12 mouse cellular contexts compared by ENCODE assay signal in genomic region chr11:119156481-119157254, GRCm38 (mm10).
DNase-seq lines count a peak whose midpoint lies in the region; ATAC-seq and TF ChIP-seq lines count a peak whose summit lies in the region.
"Had no signal": no experiment of that assay in that cellular context is flagged by ENCODE, and none has a peak within 500 bp of the region (broad histone marks: within the 10 kb centered on the region; RNA-seq: fewer than 3 reads in every experiment).

No protein-coding gene starts in this region.

- peaks cover 28% of the 10 kb centered on the region for H3K4me1 ChIP-seq in heart, embryonic 11.5 days (ENCODE audit: control insufficient read depth, insufficient read depth, low read length)
- H3K4me1 ChIP-seq in heart, adult 2 months (ENCODE audit: control insufficient read depth, insufficient read depth, low read length): no peaks in the 10 kb centered on the region
- peaks cover 54% of the 10 kb centered on the region for H3K4me1 ChIP-seq in forebrain, embryonic 12.5 days
- peaks cover 70% of the 10 kb centered on the region for H3K4me1 ChIP-seq in kidney, embryonic 15.5 days
- H3K4me1 ChIP-seq in midbrain, embryonic 16.5 days (ENCODE audit: control insufficient read depth, insufficient read depth, low read length): peaks cover 25% of the 10 kb centered on the region
- 0 out of 2 replicates have a peak, but pooled peaks cover 5% of the 10 kb centered on the region for H3K4me1 ChIP-seq in intestine, embryonic 16.5 days (ENCODE audit: control insufficient read depth, insufficient read depth, low read length)

- DNase-seq in heart, adult 2 months: no peak
- DNase-seq in MN1 (ENCODE audit: low spot score): no peak
- DNase-seq in urinary bladder, postnatal 10 days (ENCODE audit: low spot score): no peak
- DNase-seq: adrenal gland, postnatal 10 days; lung, postnatal 10 days; right cerebral cortex, adult 18-20 months had no signal

- TF ChIP-seq EP300 in heart, adult 2 months (IDR thresholded peaks at IDR 0.05; ENCODE audit: insufficient read depth, low read depth, low read length): no peak

- no peak overlapping the region for H3K27ac ChIP-seq in heart, embryonic 11.5 days (ENCODE audit: low read depth, low read length)
- H3K27ac ChIP-seq in heart, adult 2 months: no peak overlapping the region
- H3K27ac ChIP-seq in forebrain, embryonic 12.5 days: peak overlapping the region; percentile 91
- peak overlapping the region; percentile 63 for H3K27ac ChIP-seq in kidney, embryonic 15.5 days
- peak overlapping the region; percentile 78 for H3K27ac ChIP-seq in midbrain, embryonic 16.5 days (ENCODE audit: low read length)
- H3K27ac ChIP-seq in intestine, embryonic 16.5 days (ENCODE audit: low read length): no peak overlapping the region

- H3K79me2 ChIP-seq in heart, adult 2 months (replicated peaks; ENCODE audit: control insufficient read depth, insufficient read depth, low read length): no peaks in the 10 kb centered on the region

- 35% methylated on average over 24 of the region's 24 CpGs for WGBS in heart, embryonic 11.5 days (ENCODE audit: insufficient replicate concordance)
- WGBS in heart, adult 2 months: 87% methylated on average over 24 of the region's 24 CpGs
- WGBS in forebrain, embryonic 12.5 days: 5% methylated on average over 24 of the region's 24 CpGs
- WGBS in kidney, embryonic 15.5 days: 31% methylated on average over 24 of the region's 24 CpGs
- 9% methylated on average over 24 of the region's 24 CpGs for WGBS in midbrain, embryonic 16.5 days
- 63% methylated on average over 24 of the region's 24 CpGs for WGBS in intestine, embryonic 16.5 days

- peaks cover 27% of the 10 kb centered on the region for H3K27me3 ChIP-seq in heart, embryonic 11.5 days (ENCODE audit: control insufficient read depth, insufficient read depth, low read length)
- H3K27me3 ChIP-seq in heart, adult 2 months (ENCODE audit: control insufficient read depth, insufficient read depth, low read length): no peaks in the 10 kb centered on the region
- peaks cover 15% of the 10 kb centered on the region for H3K27me3 ChIP-seq in forebrain, embryonic 12.5 days
- H3K27me3 ChIP-seq in kidney, embryonic 15.5 days: peaks cover 6% of the 10 kb centered on the region; the same call in 1 of the 2 replicates
- no peaks in the 10 kb centered on the region for H3K27me3 ChIP-seq in midbrain, embryonic 16.5 days (ENCODE audit: control insufficient read depth, insufficient read depth, low read depth, low read length)
- no peaks in the 10 kb centered on the region for H3K27me3 ChIP-seq in intestine, embryonic 16.5 days (replicated peaks; ENCODE audit: control insufficient read depth, insufficient read depth, low read length)

- no peak overlapping the region for H3K4me3 ChIP-seq in heart, embryonic 11.5 days (ENCODE audit: low read depth, low read length)
- H3K4me3 ChIP-seq in heart, adult 2 months: no peak overlapping the region
- H3K4me3 ChIP-seq in forebrain, embryonic 12.5 days (replicated peaks): peak overlapping the region; percentile 14
- H3K4me3 ChIP-seq in kidney, embryonic 15.5 days (replicated peaks): 0 out of 2 replicates have a peak overlapping the region, but pooled peaks have one; percentile 0
- H3K4me3 ChIP-seq in midbrain, embryonic 16.5 days (ENCODE audit: low read depth, low read length): no peak overlapping the region
- no peak overlapping the region for H3K4me3 ChIP-seq in intestine, embryonic 16.5 days (ENCODE audit: low read length)
- H3K4me3 ChIP-seq: erythroblast, embryonic 14.5 days had no signal

- intact Hi-C loops in heart, adult 2 months (cut with DNase I): no loop called here

- no peak for ATAC-seq in heart, embryonic 11.5 days (replicated peaks; ENCODE audit: insufficient number of reproducible peaks, low FRiP score, low TSS enrichment)
- ATAC-seq in forebrain, embryonic 12.5 days (ENCODE audit: low FRiP score): peak; percentile 67
- peak; percentile 68; the same call in 1 of the 2 replicates for ATAC-seq in kidney, embryonic 15.5 days (replicated peaks; ENCODE audit: low FRiP score)
- ATAC-seq in midbrain, embryonic 16.5 days: peak; percentile 47
- no peak for ATAC-seq in intestine, embryonic 16.5 days

- H3K36me3 ChIP-seq in heart, embryonic 11.5 days (ENCODE audit: control insufficient read depth, insufficient read depth, low read length): no peaks in the 10 kb centered on the region
- H3K36me3 ChIP-seq in heart, adult 2 months (ENCODE audit: control insufficient read depth, insufficient read depth, low read length): no peaks in the 10 kb centered on the region
- peaks cover 39% of the 10 kb centered on the region for H3K36me3 ChIP-seq in forebrain, embryonic 12.5 days (replicated peaks)
- H3K36me3 ChIP-seq in kidney, embryonic 15.5 days: peaks cover 22% of the 10 kb centered on the region
- H3K36me3 ChIP-seq in midbrain, embryonic 16.5 days (ENCODE audit: control insufficient read depth, insufficient read depth, low read length): peaks cover 19% of the 10 kb centered on the region
- H3K36me3 ChIP-seq in intestine, embryonic 16.5 days (ENCODE audit: control insufficient read depth, insufficient read depth, low read length): no peaks in the 10 kb centered on the region

- no peak for TF ChIP-seq CTCF in heart, adult 2 months (IDR thresholded peaks at IDR 0.05)

- peak overlapping the region; percentile 31 for H3K4me2 ChIP-seq in heart, embryonic 11.5 days
- peak overlapping the region; percentile 39 for H3K4me2 ChIP-seq in forebrain, embryonic 12.5 days
- H3K4me2 ChIP-seq in kidney, embryonic 15.5 days: peak overlapping the region; percentile 43
- peak overlapping the region; percentile 42 for H3K4me2 ChIP-seq in midbrain, embryonic 16.5 days (ENCODE audit: low read length)
- no peak overlapping the region for H3K4me2 ChIP-seq in intestine, embryonic 16.5 days (ENCODE audit: low read depth, low read length)

- H3K9me3 ChIP-seq in heart, embryonic 11.5 days (replicated peaks; ENCODE audit: control insufficient read depth, low read length): no peaks in the 10 kb centered on the region
- H3K9me3 ChIP-seq in forebrain, embryonic 12.5 days: no peaks in the 10 kb centered on the region
- no peaks in the 10 kb centered on the region for H3K9me3 ChIP-seq in kidney, embryonic 15.5 days (replicated peaks)
- no peaks in the 10 kb centered on the region for H3K9me3 ChIP-seq in midbrain, embryonic 16.5 days (replicated peaks; ENCODE audit: control insufficient read depth, low read length, poor library complexity, severe bottlenecking)
- H3K9me3 ChIP-seq in intestine, embryonic 16.5 days (ENCODE audit: control insufficient read depth, low read length): no peaks in the 10 kb centered on the region

- no peak for TF ChIP-seq POLR2A in heart, adult 2 months (IDR thresholded peaks at IDR 0.05; ENCODE audit: insufficient read depth, low read depth, low read length)

- no peak overlapping the region for H3K9ac ChIP-seq in heart, embryonic 11.5 days (ENCODE audit: low read depth, low read length)
- no peak overlapping the region for H3K9ac ChIP-seq in heart, adult 2 months (ENCODE audit: low read depth, low read length)
- peak overlapping the region; percentile 36; the same call in 1 of the 2 replicates for H3K9ac ChIP-seq in forebrain, embryonic 12.5 days
- 0 out of 2 replicates have a peak overlapping the region, but pooled peaks have one; percentile 7 for H3K9ac ChIP-seq in kidney, embryonic 15.5 days
- H3K9ac ChIP-seq in midbrain, embryonic 16.5 days (ENCODE audit: low read depth, low read length): peak overlapping the region; percentile 51
- H3K9ac ChIP-seq in intestine, embryonic 16.5 days (ENCODE audit: low read depth, low read length): no peak overlapping the region

Comparison
In these comparisons a context has a peak if more than half of its experiments do, and no peak if none do; other contexts are left out.
1. ATAC-seq: peak in forebrain, embryonic 12.5 days (single experiment), kidney, embryonic 15.5 days (single experiment) and midbrain, embryonic 16.5 days (single experiment); none in heart, embryonic 11.5 days (single experiment) and intestine, embryonic 16.5 days (single experiment).
2. H3K27ac ChIP-seq: peak in forebrain, embryonic 12.5 days (single experiment), kidney, embryonic 15.5 days (single experiment) and midbrain, embryonic 16.5 days (single experiment); none in heart, embryonic 11.5 days (single experiment), heart, adult 2 months (single experiment) and intestine, embryonic 16.5 days (single experiment).
3. H3K4me3 ChIP-seq: peak in forebrain, embryonic 12.5 days (single experiment) and kidney, embryonic 15.5 days (single experiment); none in heart, embryonic 11.5 days (single experiment), heart, adult 2 months (single experiment), midbrain, embryonic 16.5 days (single experiment) and intestine, embryonic 16.5 days (single experiment).
4. H3K9ac ChIP-seq: peak in forebrain, embryonic 12.5 days (single experiment), kidney, embryonic 15.5 days (single experiment) and midbrain, embryonic 16.5 days (single experiment); none in heart, embryonic 11.5 days (single experiment), heart, adult 2 months (single experiment) and intestine, embryonic 16.5 days (single experiment).